Mouse (Mus musculus) lung, adult 18-20 months (tissue): ENCODE data around the gene Tmem248.

Source experiments
- DNase-seq, 2 experiments: peaks; one replicate each; pipeline ENCODE4 v3.0.0; 2022; ENCODE audit warnings: mixed read lengths in 2 of 2

Tmem248 gene

GRCm38 (mm10) chr5:130263454-130263853 lies 46.6 kb downstream of the Tmem248 start:
- no peak for DNase-seq

- DNase-seq = no peak
Measured at GRCm38 (mm10) chr5:130264433-130265005, 47.6 kb downstream of the Tmem248 start.

GRCm38 (mm10) chr5:130266651-130267050 lies 49.8 kb downstream of the Tmem248 start:
- no peak for DNase-seq

- DNase-seq = no peak
Measured at GRCm38 (mm10) chr5:130267316-130267715, 50.4 kb downstream of the Tmem248 start.

GRCm38 (mm10) chr5:130268976-130269375 lies 52.1 kb downstream of the Tmem248 start:
- DNase-seq = no peak

- no peak for DNase-seq
Measured at GRCm38 (mm10) chr5:130272344-130272743, 55.5 kb downstream of the Tmem248 start.

GRCm38 (mm10) chr5:130273046-130273445 lies 56.2 kb downstream of the Tmem248 start:
- no peak for DNase-seq

GRCm38 (mm10) chr5:130275509-130275908 lies 58.6 kb downstream of the Tmem248 start:
- DNase-seq = no peak

GRCm38 (mm10) chr5:130278011-130278472 lies 61.2 kb downstream of the Tmem248 start:
- DNase-seq = no peak

GRCm38 (mm10) chr5:130283079-130283732 lies 66.3 kb downstream of the Tmem248 start:
- no peak for DNase-seq

GRCm38 (mm10) chr5:130288106-130288505 lies 71.2 kb downstream of the Tmem248 start:
- no peak for DNase-seq

- no peak for DNase-seq
Measured at GRCm38 (mm10) chr5:130290242-130290641, 73.4 kb downstream of the Tmem248 start.

GRCm38 (mm10) chr5:130290775-130291174 lies 73.9 kb downstream of the Tmem248 start:
- no peak for DNase-seq

- DNase-seq = no peak
Measured at GRCm38 (mm10) chr5:130292976-130293375, 76.1 kb downstream of the Tmem248 start.
